Mouse (Mus musculus) liver, embryonic 14.5 days (tissue): ENCODE data around the gene Wnk2.

ENCODE experiments used
- CTCF ChIP-seq: IDR thresholded peaks from 2 replicates; pipeline ENCODE4 v1.5.1; 2016; ENCODE audit warnings: antibody characterized with exemption, low read depth, control low read depth
- EP300 ChIP-seq: IDR thresholded peaks from 2 replicates; pipeline ENCODE4 v1.6.1; 2016; ENCODE audit warnings: antibody characterized with exemption, low read depth

DNA sequence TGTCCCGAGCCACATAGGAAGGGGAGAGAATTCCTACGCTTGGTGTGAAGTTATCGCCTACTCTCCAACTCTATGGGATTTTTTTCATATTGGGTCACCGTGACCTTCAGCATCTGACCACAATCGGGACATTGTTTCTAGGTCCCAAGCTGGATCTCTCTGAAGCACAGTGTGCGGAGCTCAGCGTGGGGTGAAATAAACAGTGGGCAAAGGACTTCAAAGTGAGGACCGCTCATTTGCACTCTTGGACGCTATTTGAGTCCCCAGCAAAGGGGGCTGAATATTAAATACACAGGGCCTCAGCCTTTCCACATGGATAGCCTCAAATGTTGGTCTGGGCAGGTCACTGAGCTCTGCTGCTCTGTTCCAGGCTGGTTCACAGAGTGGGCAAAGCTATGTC, 63.9 kb downstream of the Wnk2 start:
- no peak for TF ChIP-seq CTCF
- no peak for TF ChIP-seq EP300
